Mouse (Mus musculus) brain, embryonic 18.5 days (tissue): Measurements from ENCODE around the gene Lrrc8b.

Experiments used
- DNase-seq: peaks from one replicate; pipeline ENCODE4 v3.0.0-alpha.2; 2012; ENCODE audit warnings: low read depth, low spot score

The Lrrc8b gene

DNA sequence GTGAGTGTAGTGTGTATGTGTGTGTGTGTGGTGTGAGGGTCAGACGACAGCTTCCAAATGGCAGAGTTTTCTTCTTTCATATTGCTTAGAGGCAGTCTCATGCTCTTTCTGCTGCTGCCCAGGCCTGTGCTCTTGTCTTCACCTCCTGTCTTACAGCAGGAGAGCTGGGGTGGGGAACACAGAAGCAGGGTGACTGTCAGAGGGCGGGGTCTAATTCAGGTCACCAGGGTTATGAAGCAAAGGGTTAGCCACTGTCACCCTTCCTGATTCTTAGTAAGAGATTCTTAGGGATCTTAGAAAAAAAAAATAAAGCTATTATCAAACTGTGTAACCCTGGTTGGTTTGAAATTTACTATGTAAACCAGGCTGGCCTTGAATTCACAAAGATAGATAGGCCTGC, 10.0 kb downstream of the Lrrc8b start:
- no peak for DNase-seq

DNA sequence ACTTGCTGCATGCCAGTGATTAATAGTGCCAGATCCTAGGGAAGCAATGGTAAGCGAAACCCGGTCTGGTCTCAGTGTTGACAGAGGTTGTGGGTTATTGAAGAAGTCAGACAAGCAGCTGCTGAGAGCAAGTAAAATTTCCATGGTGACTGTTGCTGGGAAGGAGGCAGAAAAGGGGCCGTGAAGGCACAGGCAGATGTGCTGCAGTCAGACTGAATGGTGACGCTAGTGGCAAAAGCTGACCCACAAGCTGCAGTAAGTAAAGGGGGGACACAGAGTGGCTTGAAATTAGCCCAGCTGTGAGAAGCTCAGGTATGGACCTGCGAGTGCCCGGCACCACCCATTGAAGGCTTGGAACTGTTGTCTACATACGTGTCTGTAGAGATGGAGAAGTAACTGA, 11.8 kb downstream of the Lrrc8b start:
- no peak for DNase-seq

DNA sequence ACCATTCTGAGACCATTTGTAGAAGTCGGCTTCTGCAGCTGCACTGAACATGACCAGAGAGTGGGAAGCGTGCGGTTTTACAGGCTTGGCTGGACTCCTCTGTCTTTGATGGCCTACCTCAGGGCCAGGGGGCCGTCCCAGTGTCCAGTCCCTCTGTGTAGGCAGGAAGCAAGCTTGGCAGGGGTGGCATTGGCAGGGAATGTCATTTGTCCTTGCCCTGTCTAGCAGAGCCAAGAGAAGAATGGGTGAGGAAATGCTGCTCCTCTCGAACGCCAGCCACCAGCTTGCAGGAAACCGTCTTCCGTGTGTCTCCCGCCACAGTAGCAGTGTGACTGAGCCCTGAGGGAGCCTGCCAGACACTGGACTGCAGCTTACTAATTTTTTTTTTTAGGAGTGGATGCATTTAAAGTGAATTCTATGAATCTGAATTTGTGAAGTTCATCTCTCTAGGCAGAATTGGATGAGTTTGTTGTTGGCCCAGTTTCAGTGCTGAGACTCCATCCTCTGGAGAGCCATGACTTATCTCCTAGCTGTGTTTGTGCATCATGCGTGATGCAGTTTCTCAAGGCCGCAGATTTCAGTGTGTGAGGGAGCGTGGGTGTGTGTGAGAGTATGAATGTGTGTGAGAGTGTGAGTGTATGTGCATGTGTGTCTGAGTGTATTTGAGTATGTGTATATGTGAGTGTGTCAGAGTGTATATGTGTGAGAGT, 12.8 kb downstream of the Lrrc8b start:
- no peak for DNase-seq

DNA sequence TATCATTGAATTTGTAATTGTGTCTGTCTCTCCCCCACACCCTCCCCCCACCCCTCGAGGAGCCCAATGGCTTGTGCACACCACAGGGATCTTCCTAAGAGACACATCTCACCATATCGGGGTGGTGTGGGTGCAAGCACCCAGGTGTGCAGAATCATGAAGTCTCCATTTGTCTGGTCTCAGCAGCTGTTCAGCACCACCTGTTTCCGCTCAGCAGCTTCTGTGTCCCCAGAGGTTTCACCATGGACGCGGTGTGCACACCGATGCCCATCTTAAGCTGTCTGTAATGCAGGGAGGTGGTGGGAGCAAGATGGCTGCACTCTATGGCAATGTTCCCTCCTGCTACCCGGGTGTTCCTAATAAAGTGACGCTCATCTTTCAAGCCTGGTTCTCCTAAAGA, 14.6 kb downstream of the Lrrc8b start:
- no peak for DNase-seq

DNA sequence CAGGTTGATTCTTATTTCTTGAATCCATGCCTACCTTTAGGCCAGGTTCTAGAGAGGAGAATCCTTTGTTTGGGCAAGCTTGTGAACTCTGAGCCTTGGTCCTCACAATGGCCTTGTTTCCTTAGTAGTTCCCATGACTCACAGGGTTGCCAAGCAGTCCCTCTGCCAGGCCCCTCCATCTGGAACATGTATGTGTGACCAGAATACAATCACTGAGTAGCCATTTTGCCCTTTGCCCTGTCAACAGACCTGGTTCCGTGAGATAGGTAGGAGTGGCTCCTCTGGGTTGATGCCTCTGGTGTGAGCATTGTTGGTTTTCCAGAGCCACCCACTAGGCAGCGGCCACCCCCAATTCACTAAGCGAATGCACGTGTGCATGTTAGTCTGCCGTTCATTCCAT, 24.0 kb downstream of the Lrrc8b start:
- DNase-seq, result no peak

DNA sequence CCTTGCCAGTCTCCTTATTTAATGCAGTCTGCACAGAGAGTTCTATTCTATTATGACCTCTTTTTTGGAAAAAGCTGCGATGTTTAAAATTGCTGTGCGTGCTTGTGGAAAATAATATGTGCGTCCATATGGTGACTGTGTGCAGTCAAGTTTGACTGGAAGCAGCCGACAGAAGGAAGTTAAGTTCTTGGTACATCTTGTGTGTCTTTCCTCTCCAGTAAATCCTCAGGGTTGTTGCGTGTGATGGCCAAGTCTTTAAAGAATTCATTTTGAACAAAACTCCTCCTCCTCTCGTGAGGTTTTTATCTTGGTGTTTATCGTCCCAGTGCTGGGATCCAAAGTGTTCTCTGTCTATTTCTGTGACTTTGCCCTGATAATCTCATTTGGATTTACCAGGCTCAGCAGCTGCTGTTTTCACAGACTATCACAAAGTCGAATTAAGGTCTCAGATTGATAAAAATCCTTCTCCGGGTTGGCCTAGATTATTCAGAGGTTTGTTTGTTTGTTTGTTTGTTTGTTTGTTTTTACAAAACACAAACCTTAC, 25.5 kb downstream of the Lrrc8b start:
- peak; percentile 18 for DNase-seq

DNA sequence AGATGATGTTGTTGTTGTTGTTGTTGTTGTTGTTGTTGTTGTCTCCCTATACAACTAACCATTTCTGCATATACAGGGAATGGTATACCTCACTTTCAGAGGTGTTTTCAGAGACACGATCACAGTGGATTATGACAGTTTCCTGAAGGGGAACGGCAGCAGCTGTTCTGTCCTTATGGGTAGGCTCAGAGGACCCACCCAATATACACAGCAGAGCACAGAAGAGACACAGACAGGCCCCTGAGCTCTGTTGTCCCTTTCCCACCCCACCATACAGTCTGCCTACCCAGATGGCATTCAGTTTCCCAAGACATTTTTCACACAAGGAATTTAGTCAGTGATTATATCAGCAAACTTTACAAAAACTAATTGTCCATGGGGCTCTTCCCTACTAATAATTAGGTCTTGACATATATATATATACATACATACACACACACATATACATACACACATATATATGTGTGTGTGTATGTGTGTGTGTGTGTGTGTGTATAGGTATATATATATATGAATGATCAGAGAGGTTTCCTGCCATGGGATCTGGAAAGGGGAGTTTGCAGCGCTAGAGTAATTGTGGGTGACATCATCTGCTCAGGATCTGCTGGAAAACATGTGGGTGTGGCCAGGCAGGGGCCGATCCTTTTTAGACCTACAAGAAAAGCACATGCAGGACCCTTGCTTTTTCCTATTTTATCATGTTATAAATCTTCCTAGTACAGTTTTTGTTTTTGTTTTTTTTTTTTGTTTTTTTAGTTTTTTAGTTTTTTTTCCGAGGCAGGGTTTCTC, 26.8 kb downstream of the Lrrc8b start:
- DNase-seq, result no peak

DNA sequence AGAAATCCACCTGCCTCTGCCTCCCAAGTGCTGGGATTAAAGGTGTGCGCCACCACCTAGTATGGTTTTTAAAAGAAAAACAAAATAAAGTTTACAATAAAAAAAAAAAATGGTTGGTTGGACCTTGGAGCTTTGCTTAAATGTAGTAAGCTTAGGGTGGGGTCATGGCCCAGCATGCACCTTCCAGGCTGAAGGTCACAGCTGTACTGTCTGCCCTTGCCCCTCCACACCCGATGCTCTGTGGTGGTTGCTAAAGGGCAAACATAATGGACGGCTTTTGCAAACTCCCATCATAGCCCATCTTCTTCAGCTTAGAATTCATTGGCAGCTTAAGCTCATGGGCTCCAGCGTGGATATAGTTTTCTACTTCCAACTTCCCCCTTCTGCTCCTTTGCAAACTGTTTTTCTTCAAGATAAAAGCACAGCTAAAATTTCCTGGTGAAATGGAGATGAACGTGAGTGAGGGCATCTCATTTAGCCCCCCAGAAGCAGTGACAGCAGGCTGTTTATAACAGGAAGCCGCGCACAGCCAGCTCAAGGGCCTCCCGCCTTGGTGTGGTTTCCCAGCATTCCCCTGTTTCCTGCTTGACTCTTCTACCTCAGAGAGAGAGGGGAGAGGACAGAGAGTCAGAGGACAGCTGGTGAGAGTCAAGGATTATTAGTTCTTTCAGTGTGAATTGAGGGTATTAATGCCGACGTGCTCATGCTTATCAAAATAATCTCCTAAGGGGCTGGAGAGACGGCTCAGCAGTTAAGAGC, 27.7 kb downstream of the Lrrc8b start:
- DNase-seq, result no peak

DNA sequence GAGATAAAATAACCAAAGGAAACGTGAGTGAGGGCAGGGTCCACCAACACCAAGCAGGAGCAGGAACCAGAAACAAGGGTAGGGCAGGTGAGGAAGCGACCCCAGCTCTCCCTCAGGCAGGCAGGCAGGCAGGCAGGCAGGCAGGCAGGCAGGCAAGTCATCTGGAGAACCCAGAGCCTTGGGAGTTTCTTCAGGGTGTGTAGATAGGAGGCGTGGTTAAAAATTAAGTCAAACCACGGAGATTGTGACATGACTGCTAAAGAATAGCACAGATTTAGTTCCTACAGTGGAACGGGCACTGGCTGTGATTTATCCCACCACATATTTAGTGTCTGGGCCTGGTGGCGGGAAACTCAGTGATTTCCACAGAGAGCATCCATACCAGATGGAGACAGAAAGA, 30.1 kb downstream of the Lrrc8b start:
- no peak for DNase-seq

DNA sequence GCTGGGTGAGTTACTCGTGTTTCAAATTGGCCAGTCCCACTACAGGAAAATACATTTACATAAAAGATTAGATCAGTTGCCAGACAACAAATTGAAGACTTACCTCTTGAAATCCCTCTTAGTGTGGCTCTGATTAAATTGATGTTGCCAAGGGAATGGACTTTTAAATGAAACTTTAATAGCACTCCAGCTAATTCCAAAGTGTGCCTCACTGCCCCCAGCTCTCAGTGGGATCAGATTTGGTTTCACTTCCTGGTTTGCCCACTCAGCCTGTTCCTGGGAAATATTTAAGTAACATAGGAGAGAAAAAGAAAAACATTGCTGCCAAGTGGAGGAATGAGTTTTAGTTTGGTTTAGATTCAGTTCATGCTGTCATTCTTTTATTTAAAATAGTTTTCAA, 38.5 kb downstream of the Lrrc8b start:
- no peak for DNase-seq

DNA sequence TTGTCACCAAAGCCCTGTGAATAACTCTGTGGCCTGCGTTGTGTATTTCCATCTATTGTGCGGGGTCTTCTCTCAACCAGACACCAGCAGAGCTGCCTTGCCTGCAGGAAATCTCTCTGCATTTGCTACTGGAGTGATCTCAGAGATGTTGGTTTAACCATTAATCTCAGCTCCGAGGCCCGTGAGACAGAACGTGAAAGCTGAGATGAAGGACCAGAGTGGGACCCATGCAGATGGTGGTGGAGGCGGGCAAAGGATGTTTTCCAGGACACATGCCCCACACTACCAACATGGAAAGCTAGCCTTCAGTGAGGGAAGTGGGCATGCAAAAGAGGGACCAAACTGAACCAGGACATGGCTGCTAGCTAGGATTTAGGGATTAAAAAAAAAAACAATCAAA, 43.5 kb downstream of the Lrrc8b start:
- no peak for DNase-seq

DNA sequence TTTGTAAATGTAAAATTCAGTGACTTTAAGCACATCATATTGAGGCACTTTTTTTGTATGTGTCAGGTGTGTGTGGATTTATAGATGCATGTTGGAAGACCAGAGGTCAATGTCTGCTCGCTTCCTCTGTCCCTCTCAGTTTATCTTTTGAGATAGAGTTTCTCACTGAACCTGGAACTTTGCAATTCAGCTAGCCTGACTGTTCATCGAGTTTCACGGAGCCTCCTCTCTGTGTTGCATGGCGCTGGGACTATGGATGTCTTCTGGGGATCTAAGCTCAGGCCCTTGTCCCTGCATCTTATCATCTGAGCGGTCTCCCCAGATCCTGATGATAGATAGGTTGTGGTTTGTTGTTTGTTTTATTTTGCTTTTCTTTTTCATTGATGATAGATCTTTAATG, 45.0 kb downstream of the Lrrc8b start:
- no peak for DNase-seq

DNA sequence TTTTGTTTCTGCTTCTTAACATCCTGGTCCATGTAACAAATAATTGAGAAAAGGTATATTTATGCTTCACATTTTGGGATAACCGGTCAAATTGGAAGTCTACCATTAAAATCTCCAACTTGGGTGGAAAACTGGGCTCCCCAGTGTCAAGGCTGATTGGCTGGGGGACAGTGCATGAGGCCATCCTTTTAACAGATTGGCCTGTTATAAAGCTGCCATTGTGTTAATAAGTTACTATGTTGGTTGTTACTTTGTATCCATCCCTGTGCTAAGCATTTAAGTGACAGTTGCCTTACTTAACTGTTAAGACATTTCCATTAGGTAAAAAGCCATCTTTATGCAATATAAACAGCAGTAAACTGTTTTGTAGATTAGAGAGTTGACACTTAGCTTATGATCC, 45.5 kb downstream of the Lrrc8b start:
- DNase-seq, result no peak

DNA sequence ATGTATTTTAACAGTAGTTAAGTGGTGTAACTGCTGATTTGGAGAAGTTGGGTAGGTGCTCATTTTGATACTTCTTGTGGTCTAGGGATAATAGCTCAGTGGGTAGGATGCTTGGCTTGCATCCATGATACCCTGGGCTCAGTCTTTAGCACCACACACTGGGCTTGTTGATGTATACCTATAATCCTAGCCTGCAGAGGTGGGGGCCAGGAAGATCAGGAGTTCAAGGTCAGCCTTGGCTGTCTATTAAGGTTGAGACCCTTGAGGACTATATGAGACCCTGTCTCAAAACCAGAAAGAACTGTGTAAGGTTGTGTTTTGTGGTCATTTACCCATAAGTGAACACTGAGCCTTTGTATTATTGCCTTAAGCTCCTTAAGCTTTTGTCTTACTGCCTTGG, 49.1 kb downstream of the Lrrc8b start:
- DNase-seq, result no peak

DNA sequence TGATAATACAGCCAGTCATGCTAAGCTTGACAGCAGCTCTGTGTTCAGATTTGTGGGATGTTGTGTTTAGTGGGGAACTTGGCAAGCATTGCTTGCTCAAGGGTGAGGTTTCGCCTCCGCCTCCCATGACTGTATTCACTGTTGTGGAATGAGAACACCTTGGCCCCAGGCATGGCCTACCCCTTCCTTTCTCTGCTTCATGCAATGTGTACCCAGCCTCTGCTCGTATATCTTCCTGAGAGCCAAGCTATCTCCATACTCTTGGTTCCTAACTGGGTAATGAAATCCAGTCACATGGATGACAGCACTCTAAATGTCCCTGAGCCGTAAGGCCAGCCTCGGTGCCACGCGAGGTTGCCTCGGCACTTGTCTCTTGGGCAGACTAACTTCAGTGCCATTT, 50.0 kb downstream of the Lrrc8b start:
- DNase-seq, result no peak

DNA sequence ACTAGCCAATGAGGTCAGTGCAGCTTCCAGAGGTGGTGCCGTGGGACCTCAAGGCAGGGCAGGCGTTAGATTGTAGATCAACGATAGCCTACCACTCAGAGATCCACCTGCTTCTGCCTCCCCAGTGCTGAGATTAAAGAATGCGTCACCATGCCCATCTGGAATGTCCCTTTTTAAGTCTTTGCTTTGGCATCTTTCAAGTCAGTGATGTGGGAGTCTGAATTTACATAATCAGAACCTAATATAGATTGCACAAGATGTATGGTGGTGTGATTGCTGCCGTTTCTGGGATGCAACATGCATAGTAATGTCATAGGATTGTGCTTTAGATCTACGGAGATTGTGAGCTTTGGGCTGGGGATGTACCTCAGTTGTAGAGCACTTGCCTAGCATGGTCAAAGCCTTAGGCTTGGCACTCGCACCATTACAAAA, 50.9 kb downstream of the Lrrc8b start:
- DNase-seq, result no peak

DNA sequence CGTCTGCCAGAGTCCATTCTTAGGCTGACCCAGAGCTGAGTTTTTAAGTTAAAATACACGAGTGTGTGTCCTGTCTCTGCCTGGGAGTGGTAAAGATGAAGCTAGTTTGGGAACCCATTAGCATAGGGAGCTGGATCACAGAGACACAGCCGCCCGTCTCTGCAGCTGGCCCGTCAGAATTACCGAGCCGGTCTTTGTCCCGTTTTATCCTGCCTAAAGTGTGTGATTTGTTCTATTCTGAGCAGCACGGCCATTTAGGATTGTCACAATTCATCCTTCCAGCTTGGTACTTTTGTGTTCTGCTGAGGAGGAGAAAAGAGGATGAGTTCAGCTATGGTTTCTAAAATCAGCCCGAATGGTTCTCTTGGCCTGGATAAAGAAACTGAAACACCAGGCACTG, 51.7 kb downstream of the Lrrc8b start:
- DNase-seq, result no peak

DNA sequence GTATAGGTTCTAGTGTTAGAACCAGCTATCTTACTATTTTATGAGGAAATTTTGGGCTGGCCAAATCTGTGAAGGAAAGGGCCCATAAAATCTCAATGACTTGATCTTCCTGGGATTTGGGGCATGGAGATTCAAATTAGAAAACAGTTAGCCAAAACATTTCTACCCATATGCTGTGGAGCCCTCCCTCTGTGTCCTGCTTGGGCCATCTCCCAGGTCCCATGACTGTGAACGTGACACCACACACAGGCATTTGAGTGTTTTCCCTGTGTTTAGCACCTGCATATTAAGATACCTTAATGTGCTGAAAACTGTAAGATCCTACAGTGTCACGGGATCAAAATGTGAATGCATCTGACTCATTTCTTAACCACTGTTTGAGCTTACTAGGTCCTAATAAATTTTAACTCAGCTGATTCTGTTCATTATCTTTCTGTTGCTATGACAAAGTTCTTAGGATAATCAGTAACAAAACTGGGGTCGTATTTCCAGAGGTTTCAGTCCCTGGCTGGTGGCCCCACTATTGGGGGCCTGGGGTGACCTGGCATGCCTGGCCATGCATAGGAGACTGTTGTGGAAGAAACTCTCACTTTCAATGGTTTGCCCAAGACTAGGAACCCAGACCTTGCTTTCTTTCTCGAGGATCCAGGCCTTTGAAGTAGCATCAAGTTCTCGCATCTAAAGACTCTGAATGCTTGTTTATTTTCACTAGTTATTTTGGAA, 57.6 kb downstream of the Lrrc8b start:
- no peak for DNase-seq

DNA sequence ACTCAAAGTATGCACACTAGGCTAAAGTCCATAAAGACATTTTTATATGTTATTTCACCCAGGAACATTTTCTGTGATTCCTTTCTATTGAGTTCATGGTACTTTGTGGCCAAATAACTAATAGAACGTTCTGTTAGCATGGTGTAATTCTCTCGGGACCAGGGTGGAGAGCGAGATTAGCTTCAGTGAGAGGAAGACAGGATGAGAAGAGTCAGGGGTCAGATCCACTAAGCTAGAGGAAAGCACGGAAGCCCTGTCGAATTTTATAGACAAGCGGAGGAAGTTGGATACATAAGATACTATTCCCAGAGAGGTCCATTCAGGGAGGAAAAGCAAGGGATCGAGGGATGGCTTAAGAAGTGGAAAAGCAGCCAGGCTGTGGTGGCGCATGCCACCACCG, 62.0 kb downstream of the Lrrc8b start:
- DNase-seq, result no peak

DNA sequence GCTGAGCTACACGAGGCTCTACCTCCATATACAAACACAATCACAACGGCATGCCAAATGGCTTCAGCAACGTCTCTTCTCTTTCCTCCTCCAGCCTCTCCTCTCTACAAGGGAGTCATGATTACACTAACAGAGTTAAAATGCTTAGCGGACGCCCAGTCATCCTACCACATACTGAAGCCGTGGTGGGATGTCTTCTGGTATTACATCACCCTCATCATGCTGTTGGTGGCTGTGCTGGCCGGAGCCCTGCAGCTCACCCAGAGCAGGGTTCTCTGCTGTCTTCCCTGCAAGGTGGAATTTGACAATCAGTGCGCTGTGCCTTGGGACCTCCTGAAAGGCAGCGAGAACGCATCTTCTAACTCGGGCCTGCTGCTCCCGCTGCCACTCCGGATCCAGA, 64.1 kb downstream of the Lrrc8b start:
- DNase-seq, result no peak

DNA sequence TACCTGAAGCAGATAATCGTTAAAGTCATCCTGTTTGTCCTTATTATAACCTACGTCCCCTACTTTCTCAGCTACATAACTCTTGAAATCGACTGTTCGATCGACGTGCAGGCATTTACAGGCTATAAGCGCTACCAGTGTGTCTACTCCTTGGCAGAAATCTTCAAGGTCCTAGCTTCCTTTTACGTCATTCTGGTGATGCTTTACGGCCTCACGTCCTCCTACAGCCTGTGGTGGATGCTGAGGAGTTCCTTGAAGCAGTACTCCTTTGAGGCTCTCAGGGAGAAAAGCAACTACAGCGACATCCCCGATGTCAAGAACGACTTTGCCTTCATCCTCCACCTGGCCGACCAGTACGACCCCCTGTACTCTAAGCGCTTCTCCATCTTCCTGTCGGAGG, 65.0 kb downstream of the Lrrc8b start:
- DNase-seq, result no peak

DNA sequence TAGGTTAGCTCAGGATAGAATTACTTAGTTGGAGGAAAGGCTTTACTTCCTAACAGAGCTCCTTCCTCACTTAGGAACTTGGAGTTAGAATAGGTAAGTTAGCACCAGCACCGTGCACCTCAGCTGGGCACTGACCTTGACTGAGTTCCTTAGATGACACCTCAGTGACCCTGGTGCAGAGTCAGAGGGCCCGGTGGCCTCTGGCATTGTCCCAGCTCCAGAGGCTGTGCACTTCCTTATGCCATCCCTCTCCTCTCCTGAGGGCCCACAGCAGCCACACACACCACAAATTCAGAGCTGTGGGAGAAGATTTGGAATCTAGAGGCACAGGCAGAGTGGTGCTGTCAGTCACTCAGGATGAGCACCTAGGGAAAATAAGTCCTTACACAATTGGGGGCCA, 68.1 kb downstream of the Lrrc8b start:
- no peak for DNase-seq
